Comparison of ENCODE assay signal across 9 mouse cellular contexts in genomic region chr3:51157291-51157650, GRCm38 (mm10).
DNase-seq lines count a peak whose midpoint lies in the region; ATAC-seq lines count a peak whose summit lies in the region.
"Had no signal": no experiment of that assay in that cellular context is flagged by ENCODE, and none has a peak within 500 bp of the region (broad histone marks: within the 10 kb centered on the region; RNA-seq: fewer than 3 reads in every experiment).

No protein-coding gene starts in this region.

- no peak overlapping the region for H3K27ac ChIP-seq in heart, embryonic 14.5 days (replicated peaks in 1 of 2; ENCODE audit: control insufficient read depth in 1 of 2, insufficient read depth in 1 of 2, low read depth in 2 of 2, low read length in 2 of 2)
- peak overlapping the region; percentile 59; the same call in 1 of the 2 replicates for H3K27ac ChIP-seq in embryonic facial prominence, embryonic 10.5 days (replicated peaks)
- H3K27ac ChIP-seq in hindbrain, embryonic 10.5 days: peak overlapping the region; percentile 62
- H3K27ac ChIP-seq in liver, embryonic 16.5 days (ENCODE audit: low read length): peak overlapping the region; percentile 78

- H3K9me3 ChIP-seq in heart, embryonic 14.5 days (ENCODE audit: control insufficient read depth, low read length): no peaks in the 10 kb centered on the region
- no peaks in the 10 kb centered on the region for H3K9me3 ChIP-seq in embryonic facial prominence, embryonic 10.5 days
- H3K9me3 ChIP-seq in hindbrain, embryonic 10.5 days: no peaks in the 10 kb centered on the region
- no peaks in the 10 kb centered on the region for H3K9me3 ChIP-seq in liver, embryonic 16.5 days (replicated peaks; ENCODE audit: control insufficient read depth, low read length)

- no peak overlapping the region for H3K4me3 ChIP-seq in heart, embryonic 14.5 days (ENCODE audit: control insufficient read depth in 1 of 2, insufficient read depth in 1 of 2, low read depth in 1 of 2, low read length in 2 of 2)
- no peak overlapping the region for H3K4me3 ChIP-seq in embryonic facial prominence, embryonic 10.5 days
- H3K4me3 ChIP-seq in hindbrain, embryonic 10.5 days: no peak overlapping the region
- H3K4me3 ChIP-seq in liver, embryonic 16.5 days (ENCODE audit: low read depth, low read length): peak overlapping the region; percentile 33

- no peak for DNase-seq in heart, postnatal 14 days
- DNase-seq in embryonic facial prominence, embryonic 10.5 days (ENCODE audit: low spot score): no peak
- no peak for DNase-seq in hindbrain, embryonic 10.5 days (ENCODE audit: low spot score)
- no peak for DNase-seq in embryo, embryonic 11 days
- DNase-seq in layer of hippocampus, adult 9-10 months (ENCODE audit: low spot score): no peak
- no peak for DNase-seq in thymus, postnatal 0 days (ENCODE audit: low spot score)

- H3K9ac ChIP-seq in heart, embryonic 14.5 days (ENCODE audit: low read length): no peak overlapping the region
- H3K9ac ChIP-seq in liver, embryonic 16.5 days (ENCODE audit: low read depth, low read length): peak overlapping the region; percentile 51

- peak overlapping the region; percentile 47 for H3K4me2 ChIP-seq in heart, embryonic 14.5 days (ENCODE audit: low read length)
- peak overlapping the region; percentile 63 for H3K4me2 ChIP-seq in liver, embryonic 16.5 days (ENCODE audit: low read depth, low read length)

- H3K27me3 ChIP-seq in heart, embryonic 14.5 days (ENCODE audit: control insufficient read depth, insufficient read depth, low read length): no peaks in the 10 kb centered on the region
- H3K27me3 ChIP-seq in embryonic facial prominence, embryonic 10.5 days (replicated peaks; ENCODE audit: low read depth, poor library complexity, severe bottlenecking): no peaks in the 10 kb centered on the region
- no peaks in the 10 kb centered on the region for H3K27me3 ChIP-seq in hindbrain, embryonic 10.5 days (ENCODE audit: insufficient read depth, poor library complexity, severe bottlenecking)
- no peaks in the 10 kb centered on the region for H3K27me3 ChIP-seq in liver, embryonic 16.5 days (ENCODE audit: control insufficient read depth, insufficient read depth, low read depth, low read length)

- intact Hi-C loops in heart, postnatal 14 days (cut with DNase I): no loop called here

- no peaks in the 10 kb centered on the region for H3K36me3 ChIP-seq in heart, embryonic 14.5 days (ENCODE audit: control insufficient read depth, insufficient read depth, low read length)
- no peaks in the 10 kb centered on the region for H3K36me3 ChIP-seq in embryonic facial prominence, embryonic 10.5 days (replicated peaks)
- no peaks in the 10 kb centered on the region for H3K36me3 ChIP-seq in hindbrain, embryonic 10.5 days
- H3K36me3 ChIP-seq in liver, embryonic 16.5 days (ENCODE audit: control insufficient read depth, insufficient read depth): no peaks in the 10 kb centered on the region

- 7% methylated on average over 4 of the region's 4 CpGs for WGBS in heart, embryonic 14.5 days
- WGBS in embryonic facial prominence, embryonic 10.5 days: 30% methylated on average over 4 of the region's 4 CpGs
- 36% methylated on average over 4 of the region's 4 CpGs for WGBS in hindbrain, embryonic 10.5 days
- 12% methylated on average over 4 of the region's 4 CpGs for WGBS in liver, embryonic 16.5 days (ENCODE audit: insufficient replicate concordance)

- no peak for ATAC-seq in heart, embryonic 14.5 days (ENCODE audit: insufficient number of reproducible peaks, insufficient read depth, low FRiP score, low read depth)
- ATAC-seq in liver, embryonic 16.5 days (ENCODE audit: low read depth): no peak
- ATAC-seq: CD4-positive, CD25-positive, alpha-beta regulatory T cell, adult 4 months had no signal

- peaks cover 10 to 11% of the 10 kb centered on the region in 2 experiments for H3K4me1 ChIP-seq in heart, embryonic 14.5 days (ENCODE audit: control insufficient read depth in 2 of 2, insufficient read depth in 2 of 2, low read length in 2 of 2)
- H3K4me1 ChIP-seq in embryonic facial prominence, embryonic 10.5 days: peaks cover 31% of the 10 kb centered on the region
- H3K4me1 ChIP-seq in hindbrain, embryonic 10.5 days (replicated peaks): peaks cover 40% of the 10 kb centered on the region
- peaks cover 32% of the 10 kb centered on the region for H3K4me1 ChIP-seq in liver, embryonic 16.5 days (ENCODE audit: control insufficient read depth, low read depth, low read length)

Comparison
In these comparisons a context has a peak if more than half of its experiments do, and no peak if none do; other contexts are left out.
1. H3K27ac ChIP-seq: peak in embryonic facial prominence, embryonic 10.5 days (single experiment), hindbrain, embryonic 10.5 days (single experiment) and liver, embryonic 16.5 days (single experiment); none in heart, embryonic 14.5 days (0 of 2).